Mouse (Mus musculus): ENCODE results near the gene Adamts13. TPM values are rescaled to one million over a fixed set of nuclear protein-coding genes. Genes with fewer than 3 reads are reported as not detected.

The Adamts13 gene
- not detected in 2 replicates for polyA plus RNA-seq (2015; fragmentation: Nextera tagmentation; extraction: Ambion mirVana)

DNA sequence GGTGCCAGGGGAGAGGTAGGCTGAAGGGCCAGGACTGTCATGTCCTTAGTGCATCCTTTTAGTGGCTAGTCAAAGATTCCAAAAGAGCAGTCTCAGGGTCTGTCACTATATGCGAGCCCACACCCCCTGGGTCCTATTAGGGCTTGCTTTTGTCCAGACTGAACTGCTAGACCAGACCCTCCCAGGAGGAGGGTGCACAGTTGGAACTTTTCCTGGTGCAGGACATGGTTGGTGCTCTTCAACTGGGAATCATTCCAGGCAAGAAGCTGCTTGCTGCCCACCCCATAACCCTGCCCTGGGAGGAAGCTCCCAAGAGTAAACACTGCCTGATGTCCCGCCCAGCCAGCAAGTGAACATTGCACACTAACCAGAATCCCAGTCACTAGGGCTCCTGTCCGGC lies at the start of gene Adamts13:
TSS of gene Adamts13 (plus strand) at position 301 of the 400 bp plus-strand sequence.
- Histone ChIP-seq H3K27ac (replicated peaks) (no peak within 1 kb of the TSS), H3K4me2 (peak within 1 kb of the TSS; percentile 5; the same call in 1 of the 2 replicates), H3K36me3 (no peaks in the 10 kb centered on the region), H3K27me3 (no peaks in the 10 kb centered on the region), H3K4me3 (no peak within 1 kb of the TSS), H3K4me1 (replicated peaks) (no peaks in the 10 kb centered on the region), H3K9ac (no peak within 1 kb of the TSS), H3K9me3 (no peaks in the 10 kb centered on the region)
- 65% methylated on average over 3 of the region's 3 CpGs for WGBS
- ATAC-seq (ENCODE audit: low read depth) = no peak

DNA sequence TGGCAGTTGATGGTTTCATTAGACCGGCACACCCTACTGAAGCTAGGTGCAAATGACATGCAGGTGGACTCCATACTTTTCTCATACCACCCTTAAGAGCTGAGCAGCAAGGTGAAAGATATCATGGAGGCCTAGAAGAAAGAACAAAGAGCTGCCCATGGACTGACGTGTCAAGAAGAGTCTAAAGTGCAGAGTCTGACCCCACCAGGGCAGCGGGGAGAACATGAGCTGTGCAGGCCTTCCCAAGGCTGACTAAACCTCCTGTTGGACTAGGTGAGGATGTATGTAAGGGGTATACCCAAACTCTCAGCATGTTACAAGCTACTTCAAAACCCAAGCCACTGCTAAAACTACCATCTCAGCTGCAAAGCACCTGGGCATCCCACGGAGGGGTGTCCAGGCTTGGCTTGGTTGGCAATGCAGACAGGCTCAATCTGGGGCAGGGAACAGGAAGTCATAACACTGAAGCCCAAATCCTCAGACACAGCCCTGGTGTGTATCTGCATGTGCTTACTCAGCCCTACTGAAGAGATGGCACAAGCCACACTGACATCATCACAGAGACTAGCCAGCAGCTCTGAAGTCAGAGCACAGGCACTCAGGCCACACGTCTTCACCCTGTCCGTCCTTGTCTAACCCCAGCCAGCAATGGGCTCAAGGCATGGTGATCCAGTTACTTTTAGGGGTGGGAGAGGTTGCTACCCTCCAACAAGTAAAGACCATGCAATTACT lies 45.3 kb upstream of the Adamts13 start:
- ATAC-seq (ENCODE audit: low read depth) = no peak
- 92% methylated on average over 6 of the region's 6 CpGs for WGBS

DNA sequence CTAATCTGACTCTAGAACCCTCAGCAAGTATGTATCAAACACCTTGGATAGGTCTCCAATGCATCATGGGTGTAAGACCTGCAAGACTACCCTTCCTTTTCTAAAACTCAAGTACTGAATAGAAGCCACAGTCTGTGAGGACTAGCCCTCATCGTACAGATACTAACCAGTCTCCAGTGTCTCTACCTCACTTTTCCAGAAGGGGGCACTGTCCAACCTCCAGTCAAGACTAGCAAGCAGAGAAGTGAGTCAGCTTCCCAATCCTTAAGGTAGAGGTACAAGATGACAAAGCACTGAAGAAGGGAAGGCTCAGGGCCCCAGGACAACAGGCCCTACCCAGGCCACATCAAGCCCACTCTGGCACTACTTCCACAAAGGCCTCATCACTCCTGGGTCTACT lies 42.8 kb upstream of the Adamts13 start:
- Histone ChIP-seq H3K9me3 (no peaks in the 10 kb centered on the region), H3K4me3 (no peak overlapping the region), H3K4me2 (no peak overlapping the region), H3K27ac (replicated peaks) (no peak overlapping the region), H3K27me3 (no peaks in the 10 kb centered on the region), H3K9ac (no peak overlapping the region), H3K4me1 (replicated peaks) (peaks cover 32% of the 10 kb centered on the region), H3K36me3 (peaks cover 62% of the 10 kb centered on the region)
- ATAC-seq (ENCODE audit: low read depth) = no peak
- WGBS = 35% methylated on average over 1 of the region's 1 CpGs

More for the DNA sequence above, 45.3 kb upstream of the Adamts13 start:
- peaks cover 87% of the 10 kb centered on the region for H3K36me3 ChIP-seq
- H3K4me1 ChIP-seq (replicated peaks) = peaks cover 32% of the 10 kb centered on the region
- no peak overlapping the region for H3K9ac ChIP-seq
- H3K4me3 ChIP-seq = no peak overlapping the region
- H3K27ac ChIP-seq (replicated peaks) = no peak overlapping the region
- no peak overlapping the region for H3K4me2 ChIP-seq
- no peaks in the 10 kb centered on the region for H3K27me3 ChIP-seq
- no peaks in the 10 kb centered on the region for H3K9me3 ChIP-seq

DNA sequence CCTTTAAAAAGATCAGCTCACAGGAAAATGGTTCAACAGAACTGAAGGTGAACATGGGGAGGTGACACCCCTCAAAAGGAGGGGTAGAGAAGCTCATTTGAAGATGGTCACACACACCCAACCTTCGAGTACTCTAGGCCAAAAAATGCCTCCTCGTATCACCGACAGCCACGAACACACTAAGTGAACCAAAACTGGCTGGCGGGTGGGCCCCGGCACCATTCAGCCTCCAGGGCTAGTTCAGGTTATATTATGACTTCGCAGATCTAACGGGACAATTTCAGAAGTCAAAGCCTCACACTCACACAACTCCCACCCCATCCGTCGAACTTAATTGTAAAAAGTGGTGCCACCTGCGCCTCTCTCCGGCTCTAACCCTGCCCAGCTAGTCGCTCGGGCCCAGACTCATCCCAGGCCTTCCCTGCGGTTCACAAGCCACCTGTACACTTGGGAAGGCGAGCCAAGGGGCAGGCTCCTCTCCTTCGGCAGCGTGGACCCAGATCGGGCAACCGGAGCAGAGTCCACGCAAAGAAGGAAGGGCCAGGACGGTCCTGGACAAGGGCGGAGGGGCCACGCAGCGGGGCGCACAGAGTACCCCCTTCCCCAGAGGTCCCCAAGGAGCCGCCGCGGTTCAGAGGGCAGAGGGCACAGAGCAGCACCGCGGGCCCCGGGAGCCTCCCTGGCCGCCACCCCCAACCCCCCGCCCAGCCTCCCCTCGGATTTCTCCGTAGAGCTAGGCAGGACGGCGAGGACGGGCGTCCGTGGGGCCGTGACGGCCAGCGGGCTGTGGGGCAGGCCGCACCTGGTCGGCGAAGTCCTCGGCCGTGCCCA lies 40.5 kb upstream of the Adamts13 start:
- peaks cover 32% of the 10 kb centered on the region for H3K4me1 ChIP-seq (replicated peaks)
- no peaks in the 10 kb centered on the region for H3K27me3 ChIP-seq
- H3K36me3 ChIP-seq = peaks cover 39% of the 10 kb centered on the region
- no peaks in the 10 kb centered on the region for H3K9me3 ChIP-seq
- ATAC-seq (ENCODE audit: low read depth) = peak; percentile 30; the same call in 1 of the 2 replicates
- peak overlapping the region; percentile 89 for H3K27ac ChIP-seq (replicated peaks)
- peak overlapping the region; percentile 88 for H3K4me2 ChIP-seq
- 1% methylated on average over 49 of the region's 49 CpGs for WGBS
- peak overlapping the region; percentile 100 for H3K9ac ChIP-seq
- H3K4me3 ChIP-seq = peak overlapping the region; percentile 98

DNA sequence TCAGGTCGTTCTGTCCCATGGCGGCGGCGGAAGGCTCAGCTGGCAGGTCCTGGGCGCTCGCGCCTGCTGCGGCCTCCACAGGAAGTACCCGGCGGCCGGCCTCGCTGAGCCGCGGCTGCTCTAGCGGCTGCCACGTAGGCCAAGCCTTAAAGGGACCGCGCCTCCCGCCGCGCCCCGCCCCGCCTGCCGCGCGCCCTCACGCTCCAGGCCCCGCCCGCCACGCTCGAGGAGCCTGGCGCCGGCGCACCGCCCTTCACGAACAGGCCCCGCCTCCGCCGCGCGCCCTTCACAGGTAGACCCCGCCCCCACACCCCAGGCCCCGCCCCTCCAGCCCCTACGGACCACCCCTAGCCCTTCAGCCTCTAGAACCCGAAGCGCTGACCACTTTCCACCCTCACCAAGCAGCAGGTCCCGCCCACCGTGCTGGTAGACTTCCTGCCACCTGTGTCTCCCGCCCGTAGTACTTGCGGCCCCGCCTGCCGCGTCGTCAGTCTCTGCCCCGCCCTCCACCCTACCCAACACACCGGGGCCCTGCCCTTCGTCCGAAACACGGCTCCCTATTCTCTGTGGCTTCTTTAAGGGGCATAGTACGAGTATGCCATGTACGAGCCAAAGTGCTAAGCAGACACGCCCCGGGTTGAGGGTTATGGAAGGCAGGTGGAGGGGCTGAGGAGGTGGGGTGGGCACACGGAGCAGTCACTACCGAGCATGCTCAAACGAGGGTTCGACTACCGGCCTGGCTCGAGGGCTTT lies 39.7 kb upstream of the Adamts13 start, which contains the start of the genes Surf4 and Stkld1:
TSS of gene Surf4 (minus strand) at position 625 of the 752 bp plus-strand sequence.
TSS of gene Stkld1 (plus strand) at position 744 of the 752 bp plus-strand sequence.
- Histone ChIP-seq H3K4me2 (peak within 1 kb of the TSS; percentile 88), H3K27ac (replicated peaks) (peak within 1 kb of the TSS; percentile 89), H3K9ac (peak within 1 kb of the TSS; percentile 100), H3K4me3 (peak within 1 kb of the TSS; percentile 98), H3K9me3 (no peaks in the 10 kb centered on the region), H3K27me3 (no peaks in the 10 kb centered on the region), H3K4me1 (replicated peaks) (peaks cover 30% of the 10 kb centered on the region), H3K36me3 (peaks cover 31% of the 10 kb centered on the region)
- WGBS = under 1% methylated on average over 61 of the region's 70 CpGs
- ATAC-seq (ENCODE audit: low read depth) = peak; percentile 96

DNA sequence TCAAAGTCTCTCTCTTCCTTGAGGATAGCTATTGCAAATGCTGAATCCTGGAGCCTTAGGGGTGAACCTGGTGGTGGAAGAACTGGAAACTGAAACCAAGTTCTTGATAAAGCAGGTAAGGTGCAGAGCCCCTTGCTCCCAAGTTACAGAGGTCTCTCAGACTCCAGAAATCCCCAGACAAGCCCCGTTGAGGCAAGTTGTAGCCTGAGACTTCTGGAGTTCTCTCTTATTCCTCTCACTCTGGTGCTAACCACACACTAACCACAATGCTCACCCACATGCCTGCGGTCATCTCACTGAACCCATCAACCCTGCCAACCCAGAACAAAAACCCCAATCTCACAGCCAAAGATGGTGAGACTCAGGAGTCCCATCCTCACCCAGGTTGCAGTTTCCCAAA lies 37.9 kb upstream of the Adamts13 start:
- Histone ChIP-seq H3K27me3 (no peaks in the 10 kb centered on the region), H3K4me1 (replicated peaks) (peaks cover 24% of the 10 kb centered on the region), H3K36me3 (peaks cover 15% of the 10 kb centered on the region), H3K9me3 (no peaks in the 10 kb centered on the region), H3K27ac (replicated peaks) (no peak overlapping the region), H3K9ac (no peak overlapping the region), H3K4me3 (no peak overlapping the region), H3K4me2 (no peak overlapping the region)
- ATAC-seq (ENCODE audit: low read depth) = no peak
- WGBS = 77% methylated on average over 2 of the region's 2 CpGs

DNA sequence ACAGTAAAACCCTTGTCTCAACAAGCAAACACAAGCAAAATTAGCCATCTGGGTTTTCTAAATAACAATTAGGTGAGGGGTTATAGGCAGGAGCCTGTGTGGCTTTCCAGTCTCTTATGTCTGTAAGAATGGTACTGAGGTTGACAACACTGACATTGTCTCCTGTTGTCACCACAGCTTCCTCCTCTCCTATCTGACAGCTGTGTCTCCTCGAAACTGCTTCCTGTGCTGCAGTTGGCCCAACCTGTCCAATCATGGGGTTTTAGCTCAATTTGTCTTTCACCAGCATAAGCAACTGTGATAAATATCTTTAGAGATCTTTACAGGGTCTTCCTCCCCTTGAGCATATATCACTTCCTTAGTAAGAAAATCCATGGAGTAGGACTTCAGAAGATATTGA lies 36.8 kb upstream of the Adamts13 start:
- WGBS = 83% methylated on average over 1 of the region's 1 CpGs
- ATAC-seq (ENCODE audit: low read depth) = no peak
- no peak overlapping the region for H3K27ac ChIP-seq (replicated peaks)
- no peaks in the 10 kb centered on the region for H3K27me3 ChIP-seq
- 0 out of 2 replicates have a peak, but pooled peaks cover 3% of the 10 kb centered on the region for H3K36me3 ChIP-seq
- peaks cover 13% of the 10 kb centered on the region for H3K4me1 ChIP-seq (replicated peaks)
- H3K9ac ChIP-seq = no peak overlapping the region
- H3K4me2 ChIP-seq = no peak overlapping the region
- H3K9me3 ChIP-seq = no peaks in the 10 kb centered on the region
- no peak overlapping the region for H3K4me3 ChIP-seq

DNA sequence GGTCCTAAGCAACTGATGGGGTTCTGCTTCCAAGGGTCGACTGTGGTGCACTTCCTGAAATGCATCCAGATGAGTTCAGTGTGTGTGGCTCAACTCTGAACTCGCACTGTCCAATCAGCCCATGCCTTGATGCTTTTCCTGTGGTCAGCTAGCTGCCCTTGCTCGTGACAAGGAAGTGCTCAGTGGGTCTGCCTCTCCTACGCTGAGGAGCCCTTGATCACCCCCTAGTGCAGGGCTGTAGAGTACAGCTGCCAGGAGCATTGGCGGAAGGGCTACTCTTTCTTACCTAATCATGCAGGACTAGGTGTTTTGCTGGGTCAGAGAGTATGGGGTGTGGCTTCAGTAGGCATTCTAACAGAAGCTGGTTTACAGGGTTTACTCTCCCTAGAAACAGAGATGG lies 31.7 kb upstream of the Adamts13 start:
- no peak overlapping the region for H3K4me2 ChIP-seq
- H3K9me3 ChIP-seq = no peaks in the 10 kb centered on the region
- no peak for ATAC-seq (ENCODE audit: low read depth)
- H3K9ac ChIP-seq = no peak overlapping the region
- no peaks in the 10 kb centered on the region for H3K4me1 ChIP-seq (replicated peaks)
- peaks cover 2% of the 10 kb centered on the region; the same call in 1 of the 2 replicates for H3K36me3 ChIP-seq
- WGBS = 45% methylated on average over 5 of the region's 5 CpGs
- H3K27me3 ChIP-seq = no peaks in the 10 kb centered on the region
- no peak overlapping the region for H3K4me3 ChIP-seq
- H3K27ac ChIP-seq (replicated peaks) = no peak overlapping the region

DNA sequence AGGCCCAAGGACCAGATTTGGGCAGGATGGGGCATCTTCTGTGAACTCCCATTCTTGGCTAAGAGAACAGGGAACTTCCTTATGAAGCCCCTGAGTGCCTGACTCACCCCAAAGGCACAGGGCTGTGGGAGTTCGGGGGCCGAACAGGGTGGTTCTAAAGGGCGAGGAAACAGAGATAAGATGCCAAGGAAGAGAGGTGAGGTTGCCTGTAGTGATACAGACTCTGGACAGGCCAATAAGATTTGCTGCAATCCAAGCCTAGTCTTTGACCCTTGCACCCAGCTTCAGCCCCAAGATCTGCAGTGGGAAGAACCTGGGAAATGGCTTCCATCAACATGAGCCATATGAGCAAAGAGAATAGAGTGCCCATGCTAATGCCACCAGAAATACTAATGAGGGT lies 30.0 kb upstream of the Adamts13 start:
- no peak overlapping the region for H3K27ac ChIP-seq (replicated peaks)
- ATAC-seq (ENCODE audit: low read depth) = no peak
- no peak overlapping the region for H3K4me2 ChIP-seq
- H3K9ac ChIP-seq = no peak overlapping the region
- peaks cover 17% of the 10 kb centered on the region for H3K36me3 ChIP-seq
- no peak overlapping the region for H3K4me3 ChIP-seq
- no peaks in the 10 kb centered on the region for H3K27me3 ChIP-seq
- H3K9me3 ChIP-seq = no peaks in the 10 kb centered on the region
- no peaks in the 10 kb centered on the region for H3K4me1 ChIP-seq (replicated peaks)
- WGBS = 84% methylated on average over 3 of the region's 3 CpGs

DNA sequence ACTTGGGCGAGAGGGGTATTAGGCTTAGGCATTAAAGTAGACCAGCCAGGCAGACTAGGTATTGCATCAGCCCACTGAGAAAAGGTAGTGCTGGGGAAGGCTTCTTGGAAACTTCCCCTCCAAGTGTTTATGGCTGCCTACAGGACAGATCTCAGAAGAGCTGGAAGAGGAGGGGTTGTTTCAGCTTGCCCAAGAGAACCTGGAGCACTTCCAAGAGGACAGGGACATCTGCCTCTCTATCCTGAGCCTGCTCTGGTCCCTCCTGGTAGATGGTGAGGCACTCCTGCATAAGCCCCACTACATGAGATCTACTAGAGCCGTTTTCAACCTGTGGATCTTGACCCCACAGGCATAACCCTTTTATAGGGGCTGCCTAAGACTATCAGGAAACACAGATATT lies 22.8 kb upstream of the Adamts13 start:
- Histone ChIP-seq H3K4me1 (replicated peaks) (no peaks in the 10 kb centered on the region), H3K27ac (replicated peaks) (no peak overlapping the region), H3K27me3 (no peaks in the 10 kb centered on the region), H3K4me3 (no peak overlapping the region), H3K9me3 (no peaks in the 10 kb centered on the region), H3K4me2 (no peak overlapping the region), H3K36me3 (peaks cover 87% of the 10 kb centered on the region), H3K9ac (no peak overlapping the region)
- ATAC-seq (ENCODE audit: low read depth) = no peak
- 91% methylated on average over 2 of the region's 2 CpGs for WGBS

DNA sequence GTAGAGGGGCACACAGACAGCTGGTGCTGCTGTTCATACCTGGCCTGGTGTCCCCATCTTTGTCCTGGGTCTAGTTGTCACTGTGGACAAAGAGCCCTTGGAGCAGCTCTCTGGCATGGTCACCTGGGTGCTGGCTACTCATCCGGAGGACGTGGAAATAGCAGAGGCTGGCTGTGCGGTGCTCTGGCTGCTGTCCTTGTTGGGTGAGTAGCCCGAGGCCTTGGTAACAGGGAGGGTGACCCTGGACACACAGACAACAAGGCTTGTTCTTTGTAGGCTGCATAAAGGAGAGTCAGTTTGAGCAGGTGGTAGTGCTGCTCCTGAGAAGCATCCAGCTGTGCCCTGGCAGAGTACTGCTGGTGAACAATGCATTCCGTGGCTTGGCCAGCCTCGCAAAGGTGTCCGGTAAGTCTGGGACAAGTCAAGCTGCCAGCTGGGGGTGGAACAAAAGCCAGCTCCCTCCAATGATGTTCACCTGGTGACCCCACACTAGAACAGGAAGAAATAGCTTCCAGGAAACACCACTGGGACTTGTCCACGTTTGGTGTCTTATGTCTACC lies 21.8 kb upstream of the Adamts13 start:
- H3K4me1 ChIP-seq (replicated peaks) = no peaks in the 10 kb centered on the region
- peaks cover 96% of the 10 kb centered on the region for H3K36me3 ChIP-seq
- no peak overlapping the region for H3K27ac ChIP-seq (replicated peaks)
- H3K27me3 ChIP-seq = no peaks in the 10 kb centered on the region
- no peak for ATAC-seq (ENCODE audit: low read depth)
- no peak overlapping the region for H3K9ac ChIP-seq
- H3K9me3 ChIP-seq = no peaks in the 10 kb centered on the region
- H3K4me3 ChIP-seq = no peak overlapping the region
- no peak overlapping the region for H3K4me2 ChIP-seq
- 88% methylated on average over 8 of the region's 8 CpGs for WGBS

All from neural tube, embryonic 13.5 days (tissue).